Mouse (Mus musculus) embryonic facial prominence, embryonic 14.5 days (tissue): ENCODE measurements around the gene Hs1bp3. TPM values are rescaled to one million over a fixed set of nuclear protein-coding genes. Genes with fewer than 3 reads are reported as not detected.

Source experiments
- ATAC-seq: fragments of 200-750 bp; cut with Nextera tagmentation; 2 replicates; pipeline ENCODE4 v1.8.0; 2017; ENCODE audit warnings: low read depth, moderate number of reproducible peaks, moderate TSS enrichment
- DNase-seq: peaks from one replicate; pipeline ENCODE4 v3.0.0-alpha.2; 2015; ENCODE audit warnings: low spot score
- H3K27ac ChIP-seq: fragments of 300-500 bp; sonication (generic); replicated peaks from 2 replicates; pipeline ENCODE4 v1.5.1; 2014; ENCODE audit warnings: low read depth, mild to moderate bottlenecking, low read length, moderate library complexity
- H3K27me3 ChIP-seq: fragments of 300-500 bp; sonication (generic); replicated peaks from 2 replicates; pipeline ENCODE4 v1.6.1; 2014; ENCODE audit warnings: low read length; ENCODE audit not compliant: control insufficient read depth, insufficient read depth
- H3K36me3 ChIP-seq: fragments of 300-500 bp; sonication (generic); 2 replicates; pipeline ENCODE4 v1.6.1; 2014; ENCODE audit warnings: low read length, mixed read lengths; ENCODE audit not compliant: control insufficient read depth, insufficient read depth
- H3K4me1 ChIP-seq: fragments of 300-500 bp; sonication (generic); 2 replicates; pipeline ENCODE4 v1.6.1; 2014; ENCODE audit warnings: antibody characterized with exemption, low read length; ENCODE audit not compliant: control insufficient read depth, insufficient read depth
- H3K4me2 ChIP-seq: fragments of 300-500 bp; sonication (generic); 2 replicates; pipeline ENCODE4 v1.6.1; 2014; ENCODE audit warnings: low read depth, mild to moderate bottlenecking, low read length, moderate library complexity, mixed read lengths
- H3K4me3 ChIP-seq: fragments of 300-500 bp; sonication (generic); 2 replicates; pipeline ENCODE4 v1.5.1; 2014; ENCODE audit warnings: low read depth, mild to moderate bottlenecking, low read length
- H3K9ac ChIP-seq: fragments of 300-500 bp; sonication (generic); 2 replicates; pipeline ENCODE4 v1.6.1; 2014; ENCODE audit warnings: low read depth, mild to moderate bottlenecking, low read length, moderate library complexity, mixed read lengths
- H3K9me3 ChIP-seq: fragments of 300-500 bp; sonication (generic); 2 replicates; pipeline ENCODE4 v1.6.1; 2016; ENCODE audit warnings: low read length; ENCODE audit not compliant: control insufficient read depth
- WGBS: fragments of 180-500 bp; shearing (Covaris S2); extraction: QIAGEN DNeasy Blood & Tissue Kit; methylation state at CpG from one replicate; pipeline ENCODE4 v1.1.7; 2014; 5-methylcytosine and 5-hydroxymethylcytosine counted together
- polyA plus RNA-seq: library from polyadenylated mRNA; unstranded; fragments of >200 nt; fragmentation: Nextera tagmentation; extraction: Ambion mirVana; gene quantifications from 2 replicates; pipeline ENCODE4 v1.2.1, GENCODE M21; 2014

The Hs1bp3 gene
- polyA plus RNA-seq, 1 experiment from 2014 or later, result 10.4 TPM

- H3K4me2 ChIP-seq, result no peak overlapping the region
- no peaks in the 10 kb centered on the region for H3K9me3 ChIP-seq
- H3K4me1 ChIP-seq, result peaks cover 5% of the 10 kb centered on the region
- H3K9ac ChIP-seq, result peak overlapping the region; percentile 27; the same call in 1 of the 2 replicates
- H3K4me3 ChIP-seq, result no peak overlapping the region
- H3K36me3 ChIP-seq, result no peaks in the 10 kb centered on the region
- DNase-seq (no peak), ATAC-seq (no peak)
- WGBS, result 35% methylated on average over 16 of the region's 17 CpGs
- H3K27ac ChIP-seq, result no peak overlapping the region
- H3K27me3 ChIP-seq, result peaks cover 25% of the 10 kb centered on the region
Observed at GRCm38 (mm10) chr12:8310992-8311391, 2.2 kb upstream of the Hs1bp3 start.

- H3K4me2 ChIP-seq, result no peak overlapping the region
- H3K4me1 ChIP-seq, result peaks cover 5% of the 10 kb centered on the region
- H3K36me3 ChIP-seq, result no peaks in the 10 kb centered on the region
- H3K4me3 ChIP-seq, result no peak overlapping the region
- H3K9me3 ChIP-seq, result no peaks in the 10 kb centered on the region
- ATAC-seq (no peak), DNase-seq (no peak)
- H3K27me3 ChIP-seq, result peaks cover 21% of the 10 kb centered on the region
- no peak overlapping the region for H3K9ac ChIP-seq
- H3K27ac ChIP-seq, result no peak overlapping the region
- whole genome bisulfite sequencing, result 75% methylated on average over 4 of the region's 4 CpGs
Observed at GRCm38 (mm10) chr12:8312266-8312665, 966 bp upstream of the Hs1bp3 start.

- no peak for DNase-seq
- Histone ChIP-seq H3K36me3 (peaks cover 10% of the 10 kb centered on the region; the same call in 1 of the 2 replicates), H3K4me1 (peaks cover 5% of the 10 kb centered on the region), H3K9me3 (no peaks in the 10 kb centered on the region), H3K4me2 (peak overlapping the region; percentile 95), H3K9ac (peak overlapping the region; percentile 76), H3K27ac (no peak overlapping the region), H3K27me3 (peaks cover 21% of the 10 kb centered on the region), H3K4me3 (peak overlapping the region; percentile 76)
- ATAC-seq, result peak; percentile 20; the same call in 1 of the 2 replicates
- 16% methylated on average over 12 of the region's 12 CpGs for WGBS
Observed at GRCm38 (mm10) chr12:8313773-8314172, 541 bp downstream of the Hs1bp3 start.

- ATAC-seq, result no peak
- no peak overlapping the region for H3K9ac ChIP-seq
- peaks cover 5% of the 10 kb centered on the region for H3K4me1 ChIP-seq
- H3K27ac ChIP-seq, result no peak overlapping the region
- H3K9me3 ChIP-seq, result no peaks in the 10 kb centered on the region
- no peak overlapping the region for H3K4me2 ChIP-seq
- 77% methylated on average over 5 of the region's 5 CpGs for WGBS
- H3K27me3 ChIP-seq, result 0 out of 2 replicates have a peak, but pooled peaks cover 4% of the 10 kb centered on the region
- H3K4me3 ChIP-seq, result no peak overlapping the region
- DNase-seq, result no peak
- H3K36me3 ChIP-seq, result peaks cover 15% of the 10 kb centered on the region; the same call in 1 of the 2 replicates
Observed at GRCm38 (mm10) chr12:8316541-8316940, 3.3 kb downstream of the Hs1bp3 start.

- no peak overlapping the region for H3K4me2 ChIP-seq
- no peaks in the 10 kb centered on the region for H3K4me1 ChIP-seq
- 42% methylated on average over 4 of the region's 5 CpGs for WGBS
- H3K36me3 ChIP-seq, result peaks cover 34% of the 10 kb centered on the region
- no peak overlapping the region for H3K9ac ChIP-seq
- H3K4me3 ChIP-seq, result no peak overlapping the region
- H3K27me3 ChIP-seq, result no peaks in the 10 kb centered on the region
- DNase-seq, result peak; percentile 66
- no peaks in the 10 kb centered on the region for H3K9me3 ChIP-seq
- no peak overlapping the region for H3K27ac ChIP-seq
- ATAC-seq, result peak; percentile 48
Observed at GRCm38 (mm10) chr12:8320084-8320713, 7.0 kb downstream of the Hs1bp3 start.

- H3K4me1 ChIP-seq, result no peaks in the 10 kb centered on the region
- no peak overlapping the region for H3K27ac ChIP-seq
- H3K36me3 ChIP-seq, result peaks cover 44% of the 10 kb centered on the region
- H3K4me3 ChIP-seq, result no peak overlapping the region
- DNase-seq (no peak), ATAC-seq (no peak)
- H3K9me3 ChIP-seq, result no peaks in the 10 kb centered on the region
- 85% methylated on average over 10 of the region's 10 CpGs for WGBS
- no peak overlapping the region for H3K9ac ChIP-seq
- H3K4me2 ChIP-seq, result no peak overlapping the region
- H3K27me3 ChIP-seq, result no peaks in the 10 kb centered on the region
Observed at GRCm38 (mm10) chr12:8321506-8321905, 8.3 kb downstream of the Hs1bp3 start.

- H3K4me2 ChIP-seq, result no peak overlapping the region
- H3K27me3 ChIP-seq, result no peaks in the 10 kb centered on the region
- no peak overlapping the region for H3K9ac ChIP-seq
- H3K4me3 ChIP-seq, result no peak overlapping the region
- no peak overlapping the region for H3K27ac ChIP-seq
- no peaks in the 10 kb centered on the region for H3K4me1 ChIP-seq
- DNase-seq (no peak), ATAC-seq (no peak)
- whole genome bisulfite sequencing, result 83% methylated on average over 10 of the region's 10 CpGs
- H3K36me3 ChIP-seq, result peaks cover 37% of the 10 kb centered on the region
- H3K9me3 ChIP-seq, result no peaks in the 10 kb centered on the region
Observed at GRCm38 (mm10) chr12:8324086-8324485, 10.9 kb downstream of the Hs1bp3 start.

GRCm38 (mm10) chr12:8325245-8325942 is 12.2 kb downstream of the Hs1bp3 start:
- DNase-seq (no peak), ATAC-seq (no peak)
- WGBS, result 87% methylated on average over 12 of the region's 13 CpGs
- H3K36me3 ChIP-seq, result peaks cover 47% of the 10 kb centered on the region
- no peaks in the 10 kb centered on the region for H3K4me1 ChIP-seq
- H3K4me2 ChIP-seq, result no peak overlapping the region
- H3K9ac ChIP-seq, result no peak overlapping the region
- no peak overlapping the region for H3K4me3 ChIP-seq
- H3K27me3 ChIP-seq, result no peaks in the 10 kb centered on the region
- no peak overlapping the region for H3K27ac ChIP-seq
- no peaks in the 10 kb centered on the region for H3K9me3 ChIP-seq
